In the genomic region with DNA sequence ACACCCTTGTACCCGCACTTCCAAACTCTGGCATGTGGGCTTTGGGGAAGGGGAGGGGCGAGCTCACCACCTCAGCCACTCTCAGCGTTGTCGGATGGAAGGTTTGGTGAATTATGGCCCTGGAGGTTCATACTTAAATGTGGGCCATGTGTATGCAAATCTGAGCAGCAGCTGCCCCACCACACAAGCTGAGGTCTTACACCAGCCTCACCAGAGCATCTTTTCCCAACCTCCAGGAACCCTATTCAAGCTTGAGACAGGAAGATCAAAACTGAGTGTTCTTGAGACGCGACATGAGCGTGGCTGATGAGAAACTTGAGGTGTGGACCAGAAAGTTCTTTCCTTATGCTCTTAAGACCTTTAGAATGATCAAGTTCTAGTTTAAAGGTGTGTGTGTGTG, we compare ENCODE assay signal across 9 mouse cellular contexts. TPM values are rescaled to one million over a fixed set of nuclear protein-coding genes. Genes with fewer than 3 reads are reported as not detected.
DNase-seq lines count a peak whose midpoint lies in the region; ATAC-seq and TF ChIP-seq lines count a peak whose summit lies in the region.
"Had no signal": no experiment of that assay in that cellular context is flagged by ENCODE, and none has a peak within 500 bp of the region (broad histone marks: within the 10 kb centered on the region; RNA-seq: fewer than 3 reads in every experiment).

No protein-coding gene starts in this region.

- no peak for TF ChIP-seq CTCF in stomach, postnatal 0 days (IDR thresholded peaks at IDR 0.05; ENCODE audit: low read depth)

- peak overlapping the region; percentile 36; the same call in 1 of the 2 replicates for H3K9ac ChIP-seq in lung, embryonic 16.5 days (ENCODE audit: low read length)
- H3K9ac ChIP-seq in limb, embryonic 14.5 days (ENCODE audit: low read depth, low read length, severe bottlenecking) = no peak overlapping the region
- H3K9ac ChIP-seq in stomach, postnatal 0 days (ENCODE audit: low read length) = peak overlapping the region; percentile 87

- H3K27me3 ChIP-seq in lung, embryonic 16.5 days (ENCODE audit: control insufficient read depth, insufficient read depth, low read depth, low read length) = peaks cover 24% of the 10 kb centered on the region
- H3K27me3 ChIP-seq in limb, embryonic 14.5 days (ENCODE audit: control insufficient read depth, insufficient read depth, low read length) = peaks cover 54% of the 10 kb centered on the region
- H3K27me3 ChIP-seq in stomach, postnatal 0 days (ENCODE audit: control insufficient read depth, insufficient read depth, low read length) = no peaks in the 10 kb centered on the region

- peak overlapping the region; percentile 64 for H3K4me3 ChIP-seq in lung, embryonic 16.5 days (ENCODE audit: low read length)
- H3K4me3 ChIP-seq in limb, embryonic 14.5 days (replicated peaks; ENCODE audit: low read length) = peak overlapping the region; percentile 49; the same call in 1 of the 2 replicates
- H3K4me3 ChIP-seq in stomach, postnatal 0 days (ENCODE audit: low read depth, low read length) = peak overlapping the region; percentile 66

- 42% methylated on average over 7 of the region's 7 CpGs for WGBS in lung, embryonic 16.5 days
- WGBS in limb, embryonic 14.5 days = 34% methylated on average over 7 of the region's 7 CpGs
- 52% methylated on average over 7 of the region's 7 CpGs for WGBS in stomach, postnatal 0 days

- ATAC-seq in lung, embryonic 16.5 days (ENCODE audit: low read depth) = no peak
- no peak for ATAC-seq in limb, embryonic 14.5 days (ENCODE audit: low FRiP score, low read depth)
- no peak for ATAC-seq in stomach, postnatal 0 days (ENCODE audit: low FRiP score, low TSS enrichment)

- H3K9me3 ChIP-seq in lung, embryonic 16.5 days (ENCODE audit: control insufficient read depth, low read length) = no peaks in the 10 kb centered on the region
- H3K9me3 ChIP-seq in limb, embryonic 14.5 days (ENCODE audit: control insufficient read depth, low read length) = no peaks in the 10 kb centered on the region
- no peaks in the 10 kb centered on the region for H3K9me3 ChIP-seq in stomach, postnatal 0 days (ENCODE audit: control insufficient read depth, low read length)

- H3K27ac ChIP-seq in lung, embryonic 16.5 days (ENCODE audit: low read length) = no peak overlapping the region
- H3K27ac ChIP-seq in limb, embryonic 14.5 days (replicated peaks; ENCODE audit: low read depth, low read length) = no peak overlapping the region
- H3K27ac ChIP-seq in stomach, postnatal 0 days (replicated peaks) = peak overlapping the region; percentile 94

- no peaks in the 10 kb centered on the region for H3K36me3 ChIP-seq in lung, embryonic 16.5 days (ENCODE audit: control insufficient read depth, insufficient read depth, low read length)
- no peaks in the 10 kb centered on the region for H3K36me3 ChIP-seq in limb, embryonic 14.5 days (ENCODE audit: control insufficient read depth, insufficient read depth, low read length)
- H3K36me3 ChIP-seq in stomach, postnatal 0 days (ENCODE audit: control insufficient read depth, insufficient read depth, low read length) = no peaks in the 10 kb centered on the region

- no peak for TF ChIP-seq POLR2A in limb, embryonic 14.5 days (IDR thresholded peaks at IDR 0.05; ENCODE audit: borderline replicate concordance, extremely low read depth, insufficient read depth, insufficient read length)

- peak overlapping the region; percentile 99 for H3K4me2 ChIP-seq in lung, embryonic 16.5 days (ENCODE audit: low read depth, low read length)
- H3K4me2 ChIP-seq in limb, embryonic 14.5 days (replicated peaks; ENCODE audit: low read depth, low read length, severe bottlenecking) = peak overlapping the region; percentile 94
- H3K4me2 ChIP-seq in stomach, postnatal 0 days (replicated peaks; ENCODE audit: low read depth) = peak overlapping the region; percentile 90

- TF ChIP-seq EP300 in stomach, postnatal 0 days (optimal IDR thresholded peaks at IDR 0.05) = no peak

- peaks cover 17% of the 10 kb centered on the region for H3K4me1 ChIP-seq in lung, embryonic 16.5 days (replicated peaks; ENCODE audit: control insufficient read depth, insufficient read depth, low read length)
- H3K4me1 ChIP-seq in limb, embryonic 14.5 days (ENCODE audit: control insufficient read depth, insufficient read depth, low read length) = peaks cover 12% of the 10 kb centered on the region
- H3K4me1 ChIP-seq in stomach, postnatal 0 days (replicated peaks; ENCODE audit: control insufficient read depth, insufficient read depth) = no peaks in the 10 kb centered on the region

- DNase-seq in embryo, embryonic 10 days (ENCODE audit: low spot score) = peak; percentile 16
- no peak for DNase-seq in embryo, embryonic 10.5 days (ENCODE audit: low spot score)
- DNase-seq in lung, postnatal 14 days = no peak
- no peak for DNase-seq in limb, embryonic 14.5 days (ENCODE audit: low spot score)
- peak; percentile 36 for DNase-seq in stomach, postnatal 0 days (ENCODE audit: low spot score)
- no peak for DNase-seq in ovary, postnatal 36 days (ENCODE audit: low spot score)
- no peak for DNase-seq in urinary bladder, postnatal 25 days (ENCODE audit: low spot score)

RNA-seq across cellular contexts. Expression of a gene that starts 1.4 kb away (rescaled TPM):
- 9.0 and 9.9 TPM in 2 replicates for polyA plus RNA-seq in lung, embryonic 16.5 days (2015; fragmentation: Nextera tagmentation; extraction: Ambion mirVana)
- polyA plus RNA-seq in limb, embryonic 14.5 days (2012; rRNA removed) = 7.8 and 8.1 TPM in 2 replicates
- polyA plus RNA-seq in limb, embryonic 14.5 days (2014; fragmentation: Nextera tagmentation; extraction: Ambion mirVana) = 9.1 and 11.7 TPM in 2 replicates
- 208 and 229 TPM in 2 replicates for polyA plus RNA-seq in stomach, postnatal 0 days (2015; fragmentation: Nextera tagmentation; extraction: Ambion mirVana)

RNA-seq across cellular contexts. Expression of a gene that starts 27.3 kb away (rescaled TPM):
- 17.2 and 19.3 TPM in 2 replicates for polyA plus RNA-seq in lung, embryonic 16.5 days (2015; fragmentation: Nextera tagmentation; extraction: Ambion mirVana)
- polyA plus RNA-seq in limb, embryonic 14.5 days (2012; rRNA removed) = 18.9 and 21.3 TPM in 2 replicates
- 13.0 and 13.8 TPM in 2 replicates for polyA plus RNA-seq in limb, embryonic 14.5 days (2014; fragmentation: Nextera tagmentation; extraction: Ambion mirVana)
- polyA plus RNA-seq in stomach, postnatal 0 days (2015; fragmentation: Nextera tagmentation; extraction: Ambion mirVana) = 20.1 and 20.9 TPM in 2 replicates

RNA-seq across cellular contexts. Expression of a gene that starts 56.5 kb away (rescaled TPM):
- polyA plus RNA-seq in lung, embryonic 16.5 days (2015; fragmentation: Nextera tagmentation; extraction: Ambion mirVana) = not detected in 2 replicates
- polyA plus RNA-seq in limb, embryonic 14.5 days (2012; rRNA removed) = not detected in 2 replicates
- polyA plus RNA-seq in limb, embryonic 14.5 days (2014; fragmentation: Nextera tagmentation; extraction: Ambion mirVana) = not detected in 2 replicates
- polyA plus RNA-seq in stomach, postnatal 0 days (2015; fragmentation: Nextera tagmentation; extraction: Ambion mirVana) = 7.7 and 8.0 TPM in 2 replicates
- polyA plus RNA-seq: testis, adult 2 months had no signal

Comparison
In these comparisons a context has a peak if more than half of its experiments do, and no peak if none do; other contexts are left out.
1. DNase-seq: peak in embryo, embryonic 10 days (single experiment) and stomach, postnatal 0 days (single experiment); none in embryo, embryonic 10.5 days (single experiment), lung, postnatal 14 days (single experiment), limb, embryonic 14.5 days (single experiment), ovary, postnatal 36 days (single experiment) and urinary bladder, postnatal 25 days (single experiment).
2. RNA of a gene that starts 1.4 kb away (polyA plus RNA-seq): 208 to 229 TPM in stomach, postnatal 0 days; 7.8 to 11.7 TPM in limb, embryonic 14.5 days and 9.0 to 9.9 TPM in lung, embryonic 16.5 days; every median in the first group is over 10 times any median in the second.
3. Peak in every context shown above with its lines, with median percentiles within 50 percentile points of each other: H3K4me2 ChIP-seq and H3K4me3 ChIP-seq.